Mouse (Mus musculus) CH12.LX (cell line): ENCODE results near the gene Megf11. TPM values are rescaled to one million over a fixed set of nuclear protein-coding genes. Genes with fewer than 3 reads are reported as not detected.

Experiments
- DNase-seq: peaks from one replicate; pipeline ENCODE4 v3.0.0-alpha.2; 2013; ENCODE audit errors: extremely low read depth
- H3K27ac ChIP-seq: 2 replicates; pipeline ENCODE4 v1.5.1; 2012; ENCODE audit warnings: low read depth, mild to moderate bottlenecking, control low read depth, moderate library complexity; ENCODE audit not compliant: insufficient read depth
- H3K27me3 ChIP-seq: replicated peaks from 2 replicates; pipeline ENCODE3; 2012; ENCODE audit warnings: inconsistent platforms
- H3K36me3 ChIP-seq, 2 experiments: replicated peaks in 1 of 2; 2 replicates each; pipeline versions ENCODE3 to v1.6.1; 2012; ENCODE audit warnings: inconsistent platforms in 1 of 2, low read length in 1 of 2, mild to moderate bottlenecking in 1 of 2, mixed read lengths in 1 of 2, moderate library complexity in 1 of 2; ENCODE audit not compliant: control insufficient read depth in 1 of 2, insufficient read depth in 1 of 2
- H3K4me1 ChIP-seq, 2 experiments: 2 replicates each; pipeline ENCODE4 v1.6.1; 2012; ENCODE audit warnings: inconsistent platforms in 1 of 2, moderate library complexity in 1 of 2; ENCODE audit not compliant: insufficient read depth in 2 of 2, control insufficient read depth in 1 of 2
- H3K4me2 ChIP-seq: 2 replicates; pipeline ENCODE4 v1.6.1; 2012; ENCODE audit warnings: low read depth, mild to moderate bottlenecking, control low read depth; ENCODE audit not compliant: poor library complexity, insufficient read depth, severe bottlenecking
- H3K4me3 ChIP-seq, 3 experiments: fragments of 150-350 bp in 1 of 3; sonication (generic) in 1 of 3; replicated peaks in 1 of 3; 2 replicates each; pipeline versions ENCODE3 to v1.5.1; 2011 to 2012; ENCODE audit warnings: low read depth in 2 of 3, low read length in 2 of 3, mild to moderate bottlenecking in 2 of 3, moderate library complexity in 2 of 3, control low read depth in 1 of 3, improper control_type of control experiment in 1 of 3, inconsistent platforms in 1 of 3, mixed read lengths in 1 of 3; ENCODE audit not compliant: poor library complexity in 1 of 3
- H3K79me2 ChIP-seq: replicated peaks from 2 replicates; pipeline ENCODE4 v1.6.1; 2012; ENCODE audit warnings: mild to moderate bottlenecking, moderate library complexity; ENCODE audit not compliant: control insufficient read depth, poor library complexity, insufficient read depth, severe bottlenecking; ENCODE audit errors: extremely low read depth
- H3K9ac ChIP-seq: 2 replicates; pipeline ENCODE4 v1.6.1; 2012; ENCODE audit warnings: low read depth, mild to moderate bottlenecking, control low read depth, moderate library complexity; ENCODE audit not compliant: insufficient read depth
- H3K9me3 ChIP-seq: replicated peaks from 2 replicates; pipeline ENCODE3; 2012; ENCODE audit warnings: low read length, inconsistent platforms, mixed read lengths
- BHLHE40 ChIP-seq: IDR thresholded peaks from 2 replicates; pipeline ENCODE4 v1.6.1; 2011; ENCODE audit warnings: mild to moderate bottlenecking, low read depth, low read length, improper control_type of control experiment
- CHD1 ChIP-seq: IDR thresholded peaks from 2 replicates; pipeline ENCODE4 v1.6.1; 2012; ENCODE audit warnings: low read depth, low read length, improper control_type of control experiment, inconsistent platforms
- CHD2 ChIP-seq: IDR thresholded peaks from 2 replicates; pipeline ENCODE4 v1.6.1; 2011; ENCODE audit warnings: low read length, improper control_type of control experiment
- E2F4 ChIP-seq: IDR thresholded peaks from 2 replicates; pipeline ENCODE4 v1.6.1; 2011; ENCODE audit warnings: low read depth, low read length, improper control_type of control experiment; ENCODE audit not compliant: insufficient replicate concordance
- ETS1 ChIP-seq: conservative IDR thresholded peaks from 2 replicates; pipeline ENCODE4 v1.6.1; 2012; ENCODE audit warnings: low read depth, mild to moderate bottlenecking, inconsistent platforms, low read length, improper control_type of control experiment, moderate library complexity
- GABPA ChIP-seq: IDR thresholded peaks from 2 replicates; pipeline ENCODE4 v1.6.1; 2012; ENCODE audit warnings: low read depth, low read length, improper control_type of control experiment, inconsistent platforms; ENCODE audit not compliant: insufficient replicate concordance
- MAFK ChIP-seq: IDR thresholded peaks from 2 replicates; pipeline ENCODE4 v1.6.1; 2011; ENCODE audit warnings: low read length, improper control_type of control experiment; ENCODE audit not compliant: insufficient replicate concordance
- MAX ChIP-seq: IDR thresholded peaks from 2 replicates; pipeline ENCODE4 v1.6.1; 2011; ENCODE audit warnings: low read length, improper control_type of control experiment
- MAZ ChIP-seq: IDR thresholded peaks from 2 replicates; pipeline ENCODE4 v1.6.1; 2012; ENCODE audit warnings: low read depth, mild to moderate bottlenecking, inconsistent platforms, low read length, improper control_type of control experiment, moderate library complexity
- MEF2A ChIP-seq: IDR thresholded peaks from 2 replicates; pipeline ENCODE4 v1.6.1; 2014; ENCODE audit warnings: low read depth, mild to moderate bottlenecking, inconsistent platforms, low read length, improper control_type of control experiment, borderline replicate concordance
- MXI1 ChIP-seq: IDR thresholded peaks from 2 replicates; pipeline ENCODE4 v1.6.1; 2011; ENCODE audit warnings: mild to moderate bottlenecking, low read depth, low read length, improper control_type of control experiment
- MYC ChIP-seq: IDR thresholded peaks from 2 replicates; pipeline ENCODE4 v1.6.1; 2011; ENCODE audit warnings: low read depth, mild to moderate bottlenecking, improper control_type of control experiment, low read length
- POLR2AphosphoS2 ChIP-seq: IDR thresholded peaks from 2 replicates; pipeline ENCODE4 v1.6.1; 2011; ENCODE audit warnings: low read depth, low read length, improper control_type of control experiment
- RAD21 ChIP-seq: IDR thresholded peaks from 2 replicates; pipeline ENCODE4 v1.6.1; 2011; ENCODE audit warnings: low read depth, mild to moderate bottlenecking, low read length, improper control_type of control experiment, moderate library complexity
- SIN3A ChIP-seq: IDR thresholded peaks from 2 replicates; pipeline ENCODE4 v1.6.1; 2012; ENCODE audit warnings: low read length, improper control_type of control experiment, inconsistent platforms
- SMC3 ChIP-seq: IDR thresholded peaks from 2 replicates; pipeline ENCODE4 v1.6.1; 2011; ENCODE audit warnings: low read depth, low read length, improper control_type of control experiment
- TCF12 ChIP-seq: IDR thresholded peaks from 2 replicates; pipeline ENCODE4 v1.6.1; 2014; ENCODE audit warnings: low read depth, mild to moderate bottlenecking, inconsistent platforms, low read length, improper control_type of control experiment
- USF2 ChIP-seq: conservative IDR thresholded peaks from 2 replicates; pipeline ENCODE4 v1.6.1; 2011; ENCODE audit warnings: low read depth, low read length, improper control_type of control experiment
- dilution Hi-C: fragments of 300-500 bp; cut with MboI; formaldehyde crosslinking; loops from 2 replicates; pipeline ENCODE4 v1.14.3; 2020; ENCODE audit warnings: low sequenced_read_pairs; ENCODE audit not compliant: extremely low pct_unique_long_range_greater_than_20kb, extremely low pct_ligation_motif_present
- in situ Hi-C: fragments of 300-500 bp; cut with MboI; formaldehyde crosslinking; loops from 3 replicates; pipeline ENCODE4 v1.14.3; 2019; ENCODE audit warnings: low sequenced_read_pairs, low pct_ligation_motif_present, low pct_unique_long_range_greater_than_20kb, mixed read lengths
- polyA plus RNA-seq: library from polyadenylated mRNA; unstranded; fragments of >175 nt; gene quantifications from 2 replicates; pipeline ENCODE4 v1.2.1, GENCODE M21; 2012; ENCODE audit warnings: low read depth; ENCODE audit not compliant: insufficient read length
- total RNA-seq, 2 experiments: library from RNA; depleted of rRNA; stranded (reverse); fragments of 300-350 nt in 1 of 2; fragments of >200 nt in 1 of 2; gene quantifications; 2 replicates each; pipeline ENCODE4 v1.2.3; 2012 to 2014

Megf11 gene
- total and polyA plus RNA-seq, 3 experiments, result 0.04 to 0.59 TPM; not detected in 1

GRCm38 (mm10) chr9:64523264-64524045 is 138.0 kb downstream of the Megf11 start:
- in situ Hi-C loops, result no loop called here
- no peaks in the 10 kb centered on the region for H3K27me3 ChIP-seq
- H3K27ac ChIP-seq, result no peak overlapping the region
- H3K4me2 ChIP-seq, result no peak overlapping the region
- no peak overlapping the region for H3K4me3 ChIP-seq
- no peaks in the 10 kb centered on the region for H3K79me2 ChIP-seq
- H3K36me3 ChIP-seq, result no peaks in the 10 kb centered on the region
- H3K9ac ChIP-seq, result no peak overlapping the region
- no peak for DNase-seq
- H3K4me1 ChIP-seq, result no peaks in the 10 kb centered on the region; a peak in 1 of 4 replicates
- TF ChIP-seq MAZ (no peak), SMC3 (no peak), MXI1 (no peak), RAD21 (no peak), E2F4 (no peak), CHD1 (no peak), MAX (no peak), USF2 (no peak)
- dilution Hi-C loops, result no loop called here
- no peaks in the 10 kb centered on the region for H3K9me3 ChIP-seq

- H3K4me2 ChIP-seq, result no peak overlapping the region
- in situ Hi-C loops (no loop called here), dilution Hi-C loops (no loop called here)
- DNase-seq, result no peak
- no peaks in the 10 kb centered on the region for H3K9me3 ChIP-seq
- H3K27me3 ChIP-seq, result no peaks in the 10 kb centered on the region
- no peaks in the 10 kb centered on the region for H3K4me1 ChIP-seq
- TF ChIP-seq RAD21 (no peak), SIN3A (no peak), BHLHE40 (no peak), SMC3 (no peak), MYC (no peak), GABPA (no peak)
- TF ChIP-seq, all 38 proteins: peak for 0
- no peaks in the 10 kb centered on the region for H3K36me3 ChIP-seq
- no peak overlapping the region for H3K9ac ChIP-seq
- H3K4me3 ChIP-seq, result no peak overlapping the region
- no peak overlapping the region for H3K27ac ChIP-seq
- H3K79me2 ChIP-seq, result no peaks in the 10 kb centered on the region
These were observed 142.6 kb downstream of the Megf11 start for GRCm38 (mm10) chr9:64528061-64528460.

GRCm38 (mm10) chr9:64528595-64528994 is 143.2 kb downstream of the Megf11 start:
- no peak overlapping the region for H3K27ac ChIP-seq
- no peak overlapping the region for H3K4me3 ChIP-seq
- H3K9ac ChIP-seq, result no peak overlapping the region
- TF ChIP-seq CHD2 (no peak), POLR2AphosphoS2 (no peak), TCF12 (no peak), ETS1 (no peak), CHD1 (no peak), MAFK (no peak), MEF2A (no peak)
- H3K4me1 ChIP-seq, result no peaks in the 10 kb centered on the region
- no peak for DNase-seq
- no peaks in the 10 kb centered on the region for H3K36me3 ChIP-seq
- dilution Hi-C loops, result no loop called here
- in situ Hi-C loops, result no loop called here
- no peaks in the 10 kb centered on the region for H3K9me3 ChIP-seq
- no peaks in the 10 kb centered on the region for H3K27me3 ChIP-seq
- no peaks in the 10 kb centered on the region for H3K79me2 ChIP-seq
- no peak overlapping the region for H3K4me2 ChIP-seq
